Mouse (Mus musculus) heart, embryonic 10.5 days (tissue): ENCODE measurements around the gene Tspan9. TPM values are rescaled to one million over a fixed set of nuclear protein-coding genes. Genes with fewer than 3 reads are reported as not detected.

Experiments
- DNase-seq: peaks from one replicate; pipeline ENCODE4 v3.0.0-alpha.2; 2017; ENCODE audit warnings: low spot score
- H3K27ac ChIP-seq: fragments of 300-500 bp; sonication (generic); 2 replicates; pipeline ENCODE4 v1.5.1; 2016; ENCODE audit warnings: mild to moderate bottlenecking
- H3K27me3 ChIP-seq: fragments of 300-500 bp; sonication (generic); 2 replicates; pipeline ENCODE4 v1.6.1; 2016; ENCODE audit warnings: mild to moderate bottlenecking; ENCODE audit not compliant: poor library complexity, insufficient read depth, severe bottlenecking
- H3K36me3 ChIP-seq: fragments of 300-500 bp; sonication (generic); 2 replicates; pipeline ENCODE4 v1.6.1; 2016; ENCODE audit warnings: mild to moderate bottlenecking, moderate library complexity
- H3K4me1 ChIP-seq: fragments of 300-500 bp; sonication (generic); 2 replicates; pipeline ENCODE4 v1.6.1; 2016; ENCODE audit warnings: mild to moderate bottlenecking
- H3K4me3 ChIP-seq: fragments of 300-500 bp; sonication (generic); 2 replicates; pipeline ENCODE4 v1.5.1; 2016; ENCODE audit warnings: mild to moderate bottlenecking, moderate library complexity
- H3K9me3 ChIP-seq: fragments of 300-500 bp; sonication (generic); 2 replicates; pipeline ENCODE4 v1.6.1; 2016; ENCODE audit warnings: mild to moderate bottlenecking, moderate library complexity
- WGBS: fragments of 180-500 bp; shearing (Covaris S2); methylation state at CpG from one replicate; pipeline ENCODE4 v1.1.7; 2016; 5-methylcytosine and 5-hydroxymethylcytosine counted together
- polyA plus RNA-seq: library from polyadenylated mRNA; unstranded; fragments of >200 nt; fragmentation: Nextera tagmentation; extraction: Ambion mirVana; gene quantifications from 2 replicates; pipeline ENCODE4 v1.2.1, GENCODE M21; 2016

Tspan9 gene
- polyA plus RNA-seq, 1 experiment from 2014 or later, result 111 TPM

DNA sequence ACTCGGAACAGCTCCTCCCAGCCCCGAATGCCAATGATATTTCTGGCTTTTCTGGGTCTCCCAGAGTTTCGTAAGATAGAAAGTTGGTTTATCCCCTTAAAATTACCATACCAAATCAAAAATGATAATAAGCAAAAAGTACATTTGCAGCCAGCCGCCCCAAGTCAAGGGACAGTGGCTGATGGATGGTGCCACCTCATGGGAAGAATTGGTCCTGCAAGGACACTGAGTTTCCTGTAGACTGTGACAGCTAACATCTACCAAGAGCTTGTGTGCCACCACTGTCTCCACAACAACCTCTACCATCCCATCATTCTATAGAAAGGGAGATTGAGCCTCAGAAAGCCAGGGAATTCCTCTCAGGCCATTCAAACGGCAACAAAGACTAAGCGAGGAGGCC is 2.4 kb upstream of the Tspan9 start:
- Histone ChIP-seq H3K36me3 (no peaks in the 10 kb centered on the region), H3K4me3 (no peak overlapping the region), H3K9me3 (no peaks in the 10 kb centered on the region), H3K4me1 (peaks cover 31% of the 10 kb centered on the region), H3K27ac (no peak overlapping the region), H3K27me3 (no peaks in the 10 kb centered on the region)
- DNase-seq, result peak; percentile 79
- WGBS, result 60% methylated on average over 6 of the region's 6 CpGs

GRCm38 (mm10) chr6:128142369-128143278 is 770 bp downstream of the Tspan9 start:
- Histone ChIP-seq H3K27ac (peak overlapping the region; percentile 95), H3K4me3 (peak overlapping the region; percentile 90), H3K27me3 (no peaks in the 10 kb centered on the region), H3K36me3 (peaks cover 5% of the 10 kb centered on the region), H3K9me3 (no peaks in the 10 kb centered on the region), H3K4me1 (peaks cover 33% of the 10 kb centered on the region)
- DNase-seq, result no peak
- WGBS, result 3% methylated on average over 19 of the region's 20 CpGs

- no peak for DNase-seq
- H3K9me3 ChIP-seq, result no peaks in the 10 kb centered on the region
- peaks cover 5% of the 10 kb centered on the region for H3K36me3 ChIP-seq
- peaks cover 43% of the 10 kb centered on the region for H3K4me1 ChIP-seq
- no peak overlapping the region for H3K4me3 ChIP-seq
- peak overlapping the region; percentile 26; the same call in 1 of the 2 replicates for H3K27ac ChIP-seq
- 59% methylated on average over 6 of the region's 6 CpGs for WGBS
- no peaks in the 10 kb centered on the region for H3K27me3 ChIP-seq
These were observed 2.7 kb downstream of the Tspan9 start for GRCm38 (mm10) chr6:128140724-128141123.

DNA sequence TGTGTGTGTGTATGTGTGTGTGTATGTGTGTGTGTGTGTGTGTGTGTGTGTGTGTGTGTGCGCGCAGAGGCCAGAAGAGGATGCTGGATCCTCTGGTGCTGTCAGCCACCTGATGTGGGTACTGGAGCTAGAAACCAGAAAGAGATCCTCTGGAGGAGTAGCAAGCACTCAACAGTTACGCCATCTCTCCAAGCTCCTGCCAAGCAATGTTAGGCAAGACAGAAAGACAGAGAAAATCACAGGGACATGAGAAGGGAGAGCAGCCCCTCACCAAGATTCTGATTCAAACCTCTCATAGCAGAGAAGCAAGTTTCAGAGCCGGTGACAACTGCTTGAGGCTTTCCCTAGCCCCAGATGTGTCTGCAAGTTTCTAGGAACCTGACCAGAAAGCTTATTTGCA is 5.5 kb downstream of the Tspan9 start:
- Histone ChIP-seq H3K27ac (no peak overlapping the region), H3K9me3 (no peaks in the 10 kb centered on the region), H3K36me3 (peaks cover 5% of the 10 kb centered on the region), H3K27me3 (no peaks in the 10 kb centered on the region), H3K4me3 (no peak overlapping the region), H3K4me1 (peaks cover 57% of the 10 kb centered on the region)
- 91% methylated on average over 4 of the region's 4 CpGs for WGBS
- DNase-seq, result no peak

DNA sequence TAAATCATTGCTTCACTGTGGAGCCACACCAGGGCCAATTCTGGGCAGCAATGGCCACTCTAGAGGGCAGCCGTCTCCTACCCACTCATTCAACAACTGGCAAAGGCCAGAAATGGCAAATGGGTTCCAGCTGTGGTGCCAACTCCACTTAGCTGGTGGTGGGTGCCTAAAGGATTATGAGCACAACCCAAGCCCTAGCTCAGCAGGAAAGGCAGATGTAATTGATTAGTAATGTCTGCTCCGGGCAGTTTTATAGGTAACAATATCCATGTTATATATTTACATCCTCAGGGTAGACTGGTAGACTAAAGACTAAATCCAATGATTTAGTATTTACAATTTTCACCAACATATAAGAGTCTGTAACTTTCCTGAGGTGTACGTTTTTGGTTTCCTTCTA is 6.7 kb downstream of the Tspan9 start:
- 88% methylated on average over 3 of the region's 3 CpGs for WGBS
- Histone ChIP-seq H3K27ac (no peak overlapping the region; the same call in 1 of the 2 replicates), H3K27me3 (no peaks in the 10 kb centered on the region), H3K4me1 (peaks cover 56% of the 10 kb centered on the region), H3K4me3 (no peak overlapping the region), H3K36me3 (peaks cover 8% of the 10 kb centered on the region), H3K9me3 (no peaks in the 10 kb centered on the region)
- no peak for DNase-seq

GRCm38 (mm10) chr6:128135459-128135858 is 7.9 kb downstream of the Tspan9 start:
- no peak for DNase-seq
- no peaks in the 10 kb centered on the region for H3K9me3 ChIP-seq
- 70% methylated on average over 5 of the region's 5 CpGs for WGBS
- peaks cover 8% of the 10 kb centered on the region for H3K36me3 ChIP-seq
- peaks cover 59% of the 10 kb centered on the region for H3K4me1 ChIP-seq
- peak overlapping the region; percentile 67 for H3K27ac ChIP-seq
- no peaks in the 10 kb centered on the region for H3K27me3 ChIP-seq
- H3K4me3 ChIP-seq, result no peak overlapping the region

- Histone ChIP-seq H3K27me3 (no peaks in the 10 kb centered on the region), H3K4me1 (peaks cover 59% of the 10 kb centered on the region), H3K27ac (peak overlapping the region; percentile 86), H3K9me3 (no peaks in the 10 kb centered on the region), H3K4me3 (no peak overlapping the region), H3K36me3 (peaks cover 8% of the 10 kb centered on the region)
- no peak for DNase-seq
- WGBS, result 66% methylated on average over 5 of the region's 5 CpGs
These were observed 8.4 kb downstream of the Tspan9 start for GRCm38 (mm10) chr6:128135006-128135405.

DNA sequence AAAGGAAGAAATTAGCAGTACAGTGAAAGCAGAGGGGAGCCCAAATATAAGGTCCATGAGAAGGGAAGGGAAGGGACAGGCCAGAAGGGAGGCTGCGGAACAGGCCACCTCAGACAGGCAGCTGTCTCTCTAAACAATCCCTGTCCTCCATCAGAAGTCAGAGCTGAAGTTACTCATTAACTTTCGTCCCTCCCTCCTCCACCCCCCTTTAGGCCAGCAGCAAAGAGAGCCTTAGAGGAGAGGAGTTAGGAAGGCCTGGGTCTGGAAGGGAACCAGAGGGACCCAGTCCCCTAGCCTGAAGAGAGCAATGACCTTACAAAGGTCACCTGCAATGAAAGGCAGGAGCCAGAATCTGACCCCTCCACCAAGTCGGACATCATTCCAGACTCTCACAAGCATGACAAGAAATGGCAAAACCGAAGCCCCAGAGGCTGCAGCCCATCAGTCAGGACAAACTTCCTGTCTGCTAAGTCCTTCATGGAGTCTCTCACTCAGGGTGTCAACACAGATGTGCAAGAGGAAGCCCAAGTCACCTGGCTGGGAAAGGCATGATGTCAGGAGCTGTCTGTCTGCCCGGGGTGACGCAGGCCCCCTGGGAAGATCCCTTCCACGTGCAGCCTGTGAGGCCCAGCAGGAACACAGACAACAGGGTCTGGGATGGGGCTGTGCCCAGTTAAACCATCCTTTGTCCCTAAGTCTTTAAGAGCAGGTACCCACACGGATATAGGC is 9.0 kb downstream of the Tspan9 start:
- peak overlapping the region; percentile 86 for H3K27ac ChIP-seq
- H3K9me3 ChIP-seq, result no peaks in the 10 kb centered on the region
- no peak overlapping the region for H3K4me3 ChIP-seq
- WGBS, result 27% methylated on average over 8 of the region's 8 CpGs
- H3K27me3 ChIP-seq, result no peaks in the 10 kb centered on the region
- peaks cover 64% of the 10 kb centered on the region for H3K4me1 ChIP-seq
- no peak for DNase-seq
- peaks cover 6% of the 10 kb centered on the region for H3K36me3 ChIP-seq

- peaks cover 70% of the 10 kb centered on the region for H3K4me1 ChIP-seq
- H3K4me3 ChIP-seq, result no peak overlapping the region
- WGBS, result 57% methylated on average over 10 of the region's 10 CpGs
- DNase-seq, result peak; percentile 73
- peak overlapping the region; percentile 86 for H3K27ac ChIP-seq
- no peaks in the 10 kb centered on the region for H3K9me3 ChIP-seq
- peaks cover 7% of the 10 kb centered on the region; the same call in 1 of the 2 replicates for H3K36me3 ChIP-seq
- no peaks in the 10 kb centered on the region for H3K27me3 ChIP-seq
These were observed 9.7 kb downstream of the Tspan9 start for GRCm38 (mm10) chr6:128133679-128134191.

DNA sequence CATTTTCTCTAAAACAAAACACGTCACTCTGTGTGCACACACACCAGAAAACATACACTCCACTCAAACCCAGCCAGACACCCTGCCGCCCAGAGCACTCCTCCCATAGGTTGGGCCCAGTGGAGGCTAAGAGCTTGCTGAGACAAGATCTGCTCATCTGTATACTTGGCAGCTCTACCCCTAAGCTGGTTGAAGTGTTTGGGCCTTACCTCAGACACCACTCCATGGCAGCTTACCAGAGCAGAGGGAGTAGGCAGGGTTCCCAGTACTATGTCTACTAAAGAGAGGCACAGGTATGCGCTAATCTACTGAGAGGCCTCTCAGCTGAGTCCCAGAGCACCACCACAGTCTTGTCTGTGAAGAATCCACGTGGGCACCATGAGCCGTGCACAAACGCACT is 10.8 kb downstream of the Tspan9 start:
- Histone ChIP-seq H3K4me1 (peaks cover 80% of the 10 kb centered on the region), H3K9me3 (no peaks in the 10 kb centered on the region), H3K27me3 (no peaks in the 10 kb centered on the region), H3K27ac (peak overlapping the region; percentile 32; the same call in 1 of the 2 replicates), H3K36me3 (peaks cover 17% of the 10 kb centered on the region; the same call in 1 of the 2 replicates), H3K4me3 (no peak overlapping the region)
- 81% methylated on average over 6 of the region's 6 CpGs for WGBS
- no peak for DNase-seq

- WGBS, result 48% methylated on average over 2 of the region's 2 CpGs
- Histone ChIP-seq H3K4me3 (no peak overlapping the region), H3K27ac (no peak overlapping the region), H3K27me3 (no peaks in the 10 kb centered on the region), H3K36me3 (peaks cover 17% of the 10 kb centered on the region; the same call in 1 of the 2 replicates), H3K4me1 (peaks cover 78% of the 10 kb centered on the region), H3K9me3 (no peaks in the 10 kb centered on the region)
- no peak for DNase-seq
These were observed 12.0 kb downstream of the Tspan9 start for GRCm38 (mm10) chr6:128131390-128131789.

GRCm38 (mm10) chr6:128130686-128131085 is 12.7 kb downstream of the Tspan9 start:
- 81% methylated on average over 4 of the region's 4 CpGs for WGBS
- Histone ChIP-seq H3K27ac (no peak overlapping the region), H3K4me3 (no peak overlapping the region), H3K4me1 (peaks cover 72% of the 10 kb centered on the region), H3K9me3 (no peaks in the 10 kb centered on the region), H3K27me3 (no peaks in the 10 kb centered on the region), H3K36me3 (peaks cover 17% of the 10 kb centered on the region; the same call in 1 of the 2 replicates)
- DNase-seq, result no peak

- Histone ChIP-seq H3K4me3 (no peak overlapping the region), H3K27me3 (no peaks in the 10 kb centered on the region), H3K4me1 (peaks cover 72% of the 10 kb centered on the region), H3K36me3 (peaks cover 17% of the 10 kb centered on the region; the same call in 1 of the 2 replicates), H3K27ac (peak overlapping the region; percentile 24; the same call in 1 of the 2 replicates), H3K9me3 (no peaks in the 10 kb centered on the region)
- WGBS, result 44% methylated on average over 5 of the region's 5 CpGs
- DNase-seq, result no peak
These were observed 14.0 kb downstream of the Tspan9 start for GRCm38 (mm10) chr6:128129382-128129781.
